Mouse (Mus musculus) lung, adult 18-20 months (tissue): ENCODE results near the gene Gm7982.
"Not testable (repeated sequence)": the region's sequence is repeated elsewhere in the genome, so short reads cannot be mapped to it uniquely, and the experiment has no call there.

ENCODE experiments used
- DNase-seq, 2 experiments: peaks; one replicate each; pipeline ENCODE4 v3.0.0; 2022; ENCODE audit warnings: mixed read lengths in 2 of 2

The Gm7982 gene

DNA sequence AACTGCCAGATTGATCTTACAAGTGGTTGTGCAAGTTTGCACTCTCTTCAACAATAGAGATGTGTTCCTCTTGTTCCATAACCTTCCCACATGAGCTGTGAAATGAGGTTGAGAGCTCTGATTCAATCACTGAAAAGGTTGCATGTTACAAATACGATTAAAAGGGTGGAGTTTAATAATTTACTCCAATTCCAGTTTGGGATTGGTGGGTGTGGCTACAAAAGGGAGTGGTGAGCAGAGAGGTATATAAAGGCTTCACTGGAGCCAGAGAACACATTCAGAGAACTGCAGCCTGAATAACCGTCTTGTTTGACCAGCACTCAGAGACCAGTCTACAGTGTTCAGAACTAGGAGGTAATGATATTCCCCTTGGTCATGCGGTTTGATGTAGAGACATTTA lies at the start of gene Gm7982:
Gene Gm7982, plus strand, starts transcription at position 301 of the 400 bp plus-strand sequence.
- not testable (repeated sequence) for DNase-seq

DNA sequence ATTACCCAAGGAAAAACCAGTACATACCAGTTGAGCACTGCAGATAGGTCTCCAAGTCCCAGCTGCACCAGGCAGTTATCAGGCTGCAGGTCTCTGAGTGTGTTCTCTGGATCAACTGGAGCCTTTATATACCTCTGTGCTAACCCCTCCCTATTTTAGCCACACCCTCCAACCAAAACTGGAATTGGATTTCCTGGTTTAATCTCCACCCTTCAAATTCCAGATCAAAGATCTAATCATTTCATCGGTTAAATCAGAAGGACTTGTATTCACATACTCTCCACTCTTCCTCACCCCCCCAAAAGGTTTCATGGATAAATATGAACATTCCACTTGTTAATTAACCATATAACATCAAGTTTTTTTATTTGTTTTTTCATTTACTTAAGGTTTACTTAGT lies 5.7 kb upstream of the Gm7982 start, which contains the start of gene Gm7978:
Gene Gm7978, minus strand, starts transcription at position 101 of the 400 bp plus-strand sequence.
- not testable (repeated sequence) for DNase-seq

DNA sequence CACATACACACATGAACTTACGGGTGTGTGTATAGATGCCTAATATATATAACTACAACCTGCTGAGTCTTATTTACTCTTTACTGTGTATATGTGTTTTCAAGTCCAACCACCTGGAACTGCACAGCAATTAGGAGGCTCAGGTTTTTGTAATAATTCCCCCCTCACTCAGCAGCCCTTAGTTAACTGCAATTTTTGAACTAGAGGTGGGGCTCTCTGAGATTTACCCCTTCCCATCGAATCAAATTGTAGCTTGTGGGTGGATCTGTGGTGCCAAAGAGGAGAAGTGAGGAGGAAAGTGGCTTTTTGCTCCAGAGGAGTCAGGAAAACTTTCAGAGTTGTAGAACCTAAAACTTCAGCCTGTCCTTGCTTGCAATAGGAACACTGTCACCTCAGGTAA lies 33.9 kb downstream of the Gm7982 start, which contains the start of gene E330014E10Rik:
Gene E330014E10Rik, plus strand, starts transcription at position 301 of the 400 bp plus-strand sequence.
- not testable (repeated sequence) for DNase-seq
